Mouse (Mus musculus) lung, postnatal 4 days (tissue): ENCODE measurements around the gene Dcaf17.

Experiments used
- DNase-seq, 2 experiments: peaks; one replicate each; pipeline ENCODE4 v3.0.0; 2021

Gene Dcaf17

GRCm38 (mm10) chr2:71122268-71123029 is 67.3 kb downstream of the Dcaf17 start:
- DNase-seq, result no peak

GRCm38 (mm10) chr2:71123591-71123990 is 68.5 kb downstream of the Dcaf17 start:
- no peak for DNase-seq

- peak; percentile 15 to 58 for DNase-seq
Observed at GRCm38 (mm10) chr2:71127779-71128534, 72.8 kb downstream of the Dcaf17 start.

GRCm38 (mm10) chr2:71130366-71130765 is 75.2 kb downstream of the Dcaf17 start:
- DNase-seq, result no peak

- no peak for DNase-seq
Observed at GRCm38 (mm10) chr2:71131866-71132496, 76.9 kb downstream of the Dcaf17 start.

GRCm38 (mm10) chr2:71134041-71134505 is 78.9 kb downstream of the Dcaf17 start:
- peak; percentile 26 to 55 for DNase-seq

GRCm38 (mm10) chr2:71134836-71135235 is 79.7 kb downstream of the Dcaf17 start:
- DNase-seq, result no peak

- DNase-seq, result no peak
Observed at GRCm38 (mm10) chr2:71140622-71141021, 85.5 kb downstream of the Dcaf17 start.

GRCm38 (mm10) chr2:71142410-71142809 is 87.3 kb downstream of the Dcaf17 start:
- DNase-seq, result no peak

GRCm38 (mm10) chr2:71145853-71146252 is 90.7 kb downstream of the Dcaf17 start:
- DNase-seq, result no peak

- peak in 1 of 2 experiments; percentile 52 for DNase-seq
Observed at GRCm38 (mm10) chr2:71146266-71146665, 91.1 kb downstream of the Dcaf17 start.

GRCm38 (mm10) chr2:71147816-71148215 is 92.7 kb downstream of the Dcaf17 start:
- DNase-seq, result no peak
